Mouse (Mus musculus) spleen, adult 2 months (tissue): ENCODE results near the gene Car11. TPM values are rescaled to one million over a fixed set of nuclear protein-coding genes. Genes with fewer than 3 reads are reported as not detected.

ENCODE experiments used
- DNase-seq, 2 experiments: peaks; one replicate each; pipeline versions ENCODE4 v3.0.0 to v3.0.0-alpha.2; 2012 to 2021; ENCODE audit warnings: low spot score in 2 of 2, low read depth in 1 of 2
- H3K27ac ChIP-seq: fragments of 200-500 bp; 2 replicates; pipeline ENCODE4 v1.5.1; 2012; ENCODE audit warnings: low read length, inconsistent platforms; ENCODE audit not compliant: insufficient read depth
- H3K27me3 ChIP-seq: fragments of 200-500 bp; 2 replicates; pipeline ENCODE4 v1.6.1; 2012; ENCODE audit warnings: mild to moderate bottlenecking, moderate library complexity, low read length, inconsistent platforms; ENCODE audit not compliant: control insufficient read depth, insufficient read depth
- H3K36me3 ChIP-seq: fragments of 200-500 bp; 2 replicates; pipeline ENCODE4 v1.6.1; 2012; ENCODE audit warnings: mild to moderate bottlenecking, low read length, inconsistent platforms; ENCODE audit not compliant: control insufficient read depth, insufficient read depth
- H3K4me1 ChIP-seq: fragments of 200-500 bp; 2 replicates; pipeline ENCODE4 v1.6.1; 2011; ENCODE audit warnings: inconsistent platforms; ENCODE audit not compliant: control insufficient read depth, insufficient read depth, insufficient read length
- H3K4me3 ChIP-seq: fragments of 200-500 bp; 2 replicates; pipeline ENCODE4 v1.5.1; 2011; ENCODE audit warnings: mild to moderate bottlenecking, inconsistent platforms; ENCODE audit not compliant: insufficient read depth, insufficient read length; ENCODE audit errors: extremely low read depth
- CTCF ChIP-seq: fragments of 200-500 bp; IDR thresholded peaks from 2 replicates; pipeline ENCODE4 v1.5.1; 2011; ENCODE audit warnings: mild to moderate bottlenecking, inconsistent platforms; ENCODE audit not compliant: insufficient read depth, insufficient read length, insufficient replicate concordance; ENCODE audit errors: extremely low read depth
- POLR2A ChIP-seq: fragments of 200-500 bp; IDR thresholded peaks from 2 replicates; pipeline ENCODE4 v1.6.1; 2011; ENCODE audit warnings: low read depth, low read length, inconsistent platforms
- WGBS: fragments of 180-500 bp; shearing (Covaris S2); methylation state at CpG from one replicate; pipeline ENCODE4 v1.1.7; 2018; 5-methylcytosine and 5-hydroxymethylcytosine counted together
- polyA plus RNA-seq: library from polyadenylated mRNA; depleted of rRNA; stranded (reverse); fragments of >200 nt; gene quantifications from 2 replicates; pipeline ENCODE4 v1.2.3, GENCODE M21; 2012

Car11 gene
- polyA plus RNA-seq, 1 experiment: 2.4 TPM

- H3K27me3 ChIP-seq: no peaks in the 10 kb centered on the region
- no peak overlapping the region for H3K4me3 ChIP-seq
- peak; percentile 80 to 83 for DNase-seq
- H3K27ac ChIP-seq: no peak overlapping the region
- TF ChIP-seq CTCF: peak; percentile 75; the same call in 1 of the 2 replicates
- no peak for TF ChIP-seq POLR2A
- WGBS: 9% methylated on average over 9 of the region's 9 CpGs
- no peaks in the 10 kb centered on the region for H3K36me3 ChIP-seq
- no peaks in the 10 kb centered on the region; the same call in 1 of the 2 replicates for H3K4me1 ChIP-seq
Measured at GRCm38 (mm10) chr7:45739162-45739763, 39.6 kb downstream of the Car11 start.

GRCm38 (mm10) chr7:45739820-45740219 lies 40.2 kb downstream of the Car11 start:
- H3K4me1 ChIP-seq: no peaks in the 10 kb centered on the region; the same call in 1 of the 2 replicates
- DNase-seq: no peak
- no peaks in the 10 kb centered on the region for H3K27me3 ChIP-seq
- 73% methylated on average over 10 of the region's 10 CpGs for WGBS
- no peaks in the 10 kb centered on the region for H3K36me3 ChIP-seq
- H3K4me3 ChIP-seq: no peak overlapping the region
- TF ChIP-seq POLR2A (no peak), CTCF (no peak)
- H3K27ac ChIP-seq: no peak overlapping the region

- TF ChIP-seq POLR2A (no peak), CTCF (no peak)
- Histone ChIP-seq H3K27me3 (no peaks in the 10 kb centered on the region), H3K4me3 (peak overlapping the region; percentile 36; the same call in 1 of the 2 replicates), H3K27ac (peak overlapping the region; percentile 61), H3K36me3 (no peaks in the 10 kb centered on the region), H3K4me1 (no peaks in the 10 kb centered on the region; the same call in 1 of the 2 replicates)
- WGBS: 35% methylated on average over 12 of the region's 12 CpGs
- DNase-seq: no peak
Measured at GRCm38 (mm10) chr7:45741308-45741707, 41.7 kb downstream of the Car11 start.

DNA sequence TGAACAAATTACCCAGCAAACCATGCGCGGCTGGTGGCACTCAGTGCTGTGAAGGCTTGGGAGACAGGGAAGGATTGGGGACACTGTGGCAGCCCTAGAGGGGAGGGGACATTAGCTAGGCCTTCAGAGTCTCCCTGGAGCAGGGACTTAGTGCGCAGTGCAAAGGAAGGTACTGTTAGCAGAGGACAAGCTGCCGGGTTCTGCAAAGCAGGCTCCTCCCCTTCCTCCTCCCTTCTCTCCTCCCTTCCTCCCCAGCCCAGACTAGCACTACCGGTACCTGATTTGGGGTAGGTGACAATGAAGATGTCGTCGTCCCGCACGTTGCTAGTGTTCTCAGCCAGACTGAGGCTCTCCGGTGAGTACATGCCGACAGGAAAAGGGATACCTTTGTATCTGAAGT lies 42.1 kb downstream of the Car11 start:
- peak overlapping the region; percentile 56 for H3K4me3 ChIP-seq
- peak; percentile 48 to 59 for DNase-seq
- no peak for TF ChIP-seq CTCF
- peak; percentile 93 for TF ChIP-seq POLR2A

DNA sequence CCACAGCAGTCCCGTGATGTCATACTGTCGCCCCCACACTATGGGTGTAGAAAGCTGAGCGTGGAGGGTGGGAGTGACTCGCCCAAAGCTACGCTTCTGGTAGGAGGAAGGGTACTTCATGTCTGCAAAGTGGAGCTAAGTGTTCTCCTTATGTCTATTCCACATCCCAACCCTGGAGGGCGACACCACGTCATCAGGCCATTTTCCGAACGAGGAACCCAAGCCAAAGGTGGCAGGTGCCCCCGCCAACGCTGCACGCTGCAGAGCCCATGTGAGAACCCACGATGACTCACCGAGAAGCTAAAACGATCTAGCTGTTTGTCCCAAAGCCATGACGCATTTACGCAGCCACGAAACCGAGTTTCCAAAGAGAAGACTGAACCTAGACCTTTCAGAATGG lies 42.7 kb downstream of the Car11 start:
- Histone ChIP-seq H3K27me3 (no peaks in the 10 kb centered on the region), H3K4me3 (peak overlapping the region; percentile 56), H3K4me1 (no peaks in the 10 kb centered on the region; the same call in 1 of the 2 replicates), H3K27ac (peak overlapping the region; percentile 31), H3K36me3 (no peaks in the 10 kb centered on the region)
- 16% methylated on average over 19 of the region's 19 CpGs for WGBS
- no peak for TF ChIP-seq CTCF
- TF ChIP-seq POLR2A: no peak
- peak in 1 of 2 experiments; percentile 53 for DNase-seq

More for the DNA sequence above, 42.1 kb downstream of the Car11 start:
- 10% methylated on average over 11 of the region's 11 CpGs for WGBS
- Histone ChIP-seq H3K4me1 (no peaks in the 10 kb centered on the region; the same call in 1 of the 2 replicates), H3K27me3 (no peaks in the 10 kb centered on the region), H3K36me3 (no peaks in the 10 kb centered on the region), H3K27ac (peak overlapping the region; percentile 61)

GRCm38 (mm10) chr7:45744387-45744786 lies 44.7 kb downstream of the Car11 start:
- no peak overlapping the region for H3K27ac ChIP-seq
- H3K27me3 ChIP-seq: no peaks in the 10 kb centered on the region
- H3K36me3 ChIP-seq: no peaks in the 10 kb centered on the region
- H3K4me1 ChIP-seq: no peaks in the 10 kb centered on the region; the same call in 1 of the 2 replicates
- H3K4me3 ChIP-seq: no peak overlapping the region
- DNase-seq: peak; percentile 25 to 36
- WGBS: 62% methylated on average over 2 of the region's 2 CpGs
- TF ChIP-seq CTCF: no peak
- TF ChIP-seq POLR2A: no peak

GRCm38 (mm10) chr7:45746518-45746917 lies 46.9 kb downstream of the Car11 start:
- Histone ChIP-seq H3K4me3 (no peak overlapping the region), H3K4me1 (no peaks in the 10 kb centered on the region; the same call in 1 of the 2 replicates), H3K27ac (no peak overlapping the region), H3K27me3 (no peaks in the 10 kb centered on the region), H3K36me3 (no peaks in the 10 kb centered on the region)
- TF ChIP-seq POLR2A (no peak), CTCF (peak; percentile 17; the same call in 1 of the 2 replicates)
- no peak for DNase-seq
- WGBS: 83% methylated on average over 6 of the region's 6 CpGs
